Mouse (Mus musculus) brain, embryonic 14.5 days (tissue): Measurements from ENCODE around the gene Stra8.

Experiments
- CTCF ChIP-seq: fragments of 200-500 bp; IDR thresholded peaks from 2 replicates; pipeline ENCODE4 v1.5.1; 2012; ENCODE audit warnings: inconsistent platforms, mild to moderate bottlenecking, moderate library complexity, borderline replicate concordance; ENCODE audit not compliant: insufficient read depth, insufficient read length; ENCODE audit errors: extremely low read depth
- POLR2A ChIP-seq: fragments of 200-500 bp; IDR thresholded peaks from 2 replicates; pipeline ENCODE4 v1.6.1; 2012; ENCODE audit warnings: mild to moderate bottlenecking, inconsistent platforms, borderline replicate concordance; ENCODE audit not compliant: poor library complexity, insufficient read depth, insufficient read length, severe bottlenecking; ENCODE audit errors: extremely low read depth

- TF ChIP-seq POLR2A (no peak), CTCF (no peak)
Measured at GRCm38 (mm10) chr6:34948461-34948860, 28.5 kb downstream of the Stra8 start.
